In the genomic region with DNA sequence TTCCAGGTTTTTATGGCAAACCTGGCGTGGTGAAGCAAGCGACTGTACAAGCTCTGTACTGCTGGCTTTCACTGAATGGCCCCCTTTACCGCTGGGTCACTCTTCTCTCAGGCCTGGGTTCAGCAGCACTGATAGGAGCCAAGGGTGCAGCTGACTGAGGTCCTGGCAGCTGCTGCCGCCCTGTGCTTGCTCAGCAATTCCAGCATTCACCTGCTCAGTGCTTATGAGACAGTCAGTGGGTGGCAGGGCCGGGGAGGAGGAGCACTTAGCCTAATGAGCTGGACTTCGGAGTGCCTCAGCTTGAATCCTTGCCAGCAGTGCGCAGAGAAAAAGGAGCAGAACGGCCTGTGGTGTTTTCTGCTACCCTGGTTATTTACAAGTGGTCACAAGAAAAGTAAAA, we compare ENCODE assay signal across 9 mouse cellular contexts.
DNase-seq lines count a peak whose midpoint lies in the region; ATAC-seq and TF ChIP-seq lines count a peak whose summit lies in the region.
"Had no signal": no experiment of that assay in that cellular context is flagged by ENCODE, and none has a peak within 500 bp of the region (broad histone marks: within the 10 kb centered on the region; RNA-seq: fewer than 3 reads in every experiment).

No protein-coding gene starts in this region.

- H3K4me3 ChIP-seq in embryonic facial prominence, embryonic 13.5 days = no peak overlapping the region
- no peak overlapping the region for H3K4me3 ChIP-seq in kidney, embryonic 16.5 days (ENCODE audit: low read length)
- H3K4me3 ChIP-seq in stomach, embryonic 15.5 days (replicated peaks) = no peak overlapping the region
- H3K4me3 ChIP-seq in layer of hippocampus, adult 2 months = no peak overlapping the region

- H3K9ac ChIP-seq in embryonic facial prominence, embryonic 13.5 days = 0 out of 2 replicates have a peak overlapping the region, but pooled peaks have one; percentile 16
- H3K9ac ChIP-seq in kidney, embryonic 16.5 days (replicated peaks; ENCODE audit: low read length) = no peak overlapping the region
- no peak overlapping the region for H3K9ac ChIP-seq in stomach, embryonic 15.5 days

- no peak for ATAC-seq in embryonic facial prominence, embryonic 13.5 days (ENCODE audit: insufficient number of reproducible peaks, insufficient read depth, low FRiP score, low TSS enrichment, low read depth)
- ATAC-seq in kidney, embryonic 16.5 days (ENCODE audit: low FRiP score, low TSS enrichment) = peak; percentile 94
- ATAC-seq in stomach, embryonic 15.5 days (ENCODE audit: insufficient read depth, low FRiP score, low read depth) = peak; percentile 76; the same call in 1 of the 2 replicates

- 45% methylated on average over 8 of the region's 8 CpGs for WGBS in embryonic facial prominence, embryonic 13.5 days
- WGBS in kidney, embryonic 16.5 days = 43% methylated on average over 8 of the region's 8 CpGs
- WGBS in stomach, embryonic 15.5 days = 48% methylated on average over 8 of the region's 8 CpGs

- intact Hi-C loops in gastrocnemius, postnatal 36 days (cut with DNase I) = no loop called here

- peak; percentile 26 for DNase-seq in gastrocnemius, adult 18-20 months (ENCODE audit: low spot score)
- no peak for DNase-seq in gastrocnemius, postnatal 36 days
- DNase-seq in CD4-positive, CD25-positive, alpha-beta regulatory T cell, adult 2 months (ENCODE audit: low read depth, low spot score) = peak; percentile 29
- no peak for DNase-seq in thymus, postnatal 25 days
- no peak for DNase-seq in layer of hippocampus, adult 2 months (ENCODE audit: low spot score in 2 of 2)

- no peak for TF ChIP-seq CTCF in layer of hippocampus, adult 2 months (conservative IDR thresholded peaks at IDR 0.05)

- no peaks in the 10 kb centered on the region for H3K27me3 ChIP-seq in embryonic facial prominence, embryonic 13.5 days
- no peaks in the 10 kb centered on the region for H3K27me3 ChIP-seq in kidney, embryonic 16.5 days (ENCODE audit: insufficient read depth, low read length)
- no peaks in the 10 kb centered on the region for H3K27me3 ChIP-seq in stomach, embryonic 15.5 days (replicated peaks)

- no peaks in the 10 kb centered on the region for H3K36me3 ChIP-seq in embryonic facial prominence, embryonic 13.5 days
- H3K36me3 ChIP-seq in kidney, embryonic 16.5 days (ENCODE audit: insufficient read depth, low read length) = no peaks in the 10 kb centered on the region
- no peaks in the 10 kb centered on the region for H3K36me3 ChIP-seq in stomach, embryonic 15.5 days
- H3K36me3 ChIP-seq: G1E had no signal

- 0 out of 2 replicates have a peak, but pooled peaks cover 4% of the 10 kb centered on the region for H3K4me1 ChIP-seq in embryonic facial prominence, embryonic 13.5 days
- no peaks in the 10 kb centered on the region for H3K4me1 ChIP-seq in kidney, embryonic 16.5 days (ENCODE audit: insufficient read depth, low read length)
- peaks cover 3% of the 10 kb centered on the region; the same call in 1 of the 2 replicates for H3K4me1 ChIP-seq in stomach, embryonic 15.5 days

- no peak overlapping the region for H3K27ac ChIP-seq in embryonic facial prominence, embryonic 13.5 days
- H3K27ac ChIP-seq in kidney, embryonic 16.5 days (ENCODE audit: low read length) = no peak overlapping the region
- no peak overlapping the region for H3K27ac ChIP-seq in stomach, embryonic 15.5 days
- no peak overlapping the region for H3K27ac ChIP-seq in layer of hippocampus, adult 2 months

- H3K4me2 ChIP-seq in embryonic facial prominence, embryonic 13.5 days = no peak overlapping the region
- no peak overlapping the region for H3K4me2 ChIP-seq in kidney, embryonic 16.5 days (replicated peaks; ENCODE audit: low read depth, low read length)
- no peak overlapping the region for H3K4me2 ChIP-seq in stomach, embryonic 15.5 days

- no peaks in the 10 kb centered on the region for H3K9me3 ChIP-seq in embryonic facial prominence, embryonic 13.5 days
- H3K9me3 ChIP-seq in kidney, embryonic 16.5 days (ENCODE audit: low read length) = no peaks in the 10 kb centered on the region
- no peaks in the 10 kb centered on the region for H3K9me3 ChIP-seq in stomach, embryonic 15.5 days
- H3K9me3 ChIP-seq: G1E had no signal

Comparison
In these comparisons a context has a peak if more than half of its experiments do, and no peak if none do; other contexts are left out.
1. DNase-seq: peak in gastrocnemius, adult 18-20 months (single experiment) and CD4-positive, CD25-positive, alpha-beta regulatory T cell, adult 2 months (single experiment); none in gastrocnemius, postnatal 36 days (0 of 2), thymus, postnatal 25 days (single experiment) and layer of hippocampus, adult 2 months (0 of 2).